Mouse (Mus musculus) heart, adult 9 months (tissue): Measurements from ENCODE around the gene Smad5.

Experiments used
- DNase-seq, 2 experiments: peaks; one replicate each; pipeline ENCODE4 v3.0.0; 2022; ENCODE audit warnings: low spot score in 2 of 2

Gene Smad5

DNA sequence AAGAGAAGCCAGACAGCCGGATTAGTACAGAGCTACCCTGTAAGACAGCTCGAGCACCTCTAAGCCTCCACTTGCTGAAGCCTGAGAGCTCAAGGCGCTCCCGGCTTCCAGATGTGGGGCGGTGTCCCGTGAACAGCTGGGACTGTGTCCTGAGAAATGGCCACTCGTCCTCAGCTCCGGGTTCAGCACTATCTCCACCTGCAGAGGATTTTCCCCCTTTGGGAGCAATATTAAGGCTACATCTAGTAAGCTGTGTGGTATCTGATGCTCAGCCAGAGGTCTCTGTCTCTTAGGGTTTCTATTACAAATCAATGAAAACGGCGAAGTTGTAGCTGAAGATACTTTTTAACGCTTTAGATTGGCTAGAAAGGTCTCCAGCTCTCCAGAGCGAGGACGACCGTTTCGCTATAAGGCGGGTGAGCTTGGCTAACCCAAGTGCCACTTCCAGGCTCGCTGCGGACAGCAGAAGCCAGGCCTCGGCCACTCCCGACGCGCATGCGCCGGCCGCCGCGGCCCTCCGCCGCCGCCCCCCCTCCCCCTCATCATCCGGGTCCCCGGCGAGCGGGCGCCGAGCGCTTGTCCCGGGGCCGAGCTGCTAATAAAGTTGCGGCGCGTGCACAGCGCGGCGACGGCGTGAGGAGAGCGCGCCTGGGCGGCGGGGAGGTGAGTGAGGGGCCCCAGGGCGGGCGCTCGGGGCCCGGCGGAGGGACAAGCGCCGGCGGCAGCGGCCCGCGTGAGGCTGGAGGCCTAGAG lies at the start of gene Smad5:
Gene Smad5 (plus strand): TSS at position 542 of the 753 bp plus-strand sequence.
- DNase-seq, result peak; percentile 88

DNA sequence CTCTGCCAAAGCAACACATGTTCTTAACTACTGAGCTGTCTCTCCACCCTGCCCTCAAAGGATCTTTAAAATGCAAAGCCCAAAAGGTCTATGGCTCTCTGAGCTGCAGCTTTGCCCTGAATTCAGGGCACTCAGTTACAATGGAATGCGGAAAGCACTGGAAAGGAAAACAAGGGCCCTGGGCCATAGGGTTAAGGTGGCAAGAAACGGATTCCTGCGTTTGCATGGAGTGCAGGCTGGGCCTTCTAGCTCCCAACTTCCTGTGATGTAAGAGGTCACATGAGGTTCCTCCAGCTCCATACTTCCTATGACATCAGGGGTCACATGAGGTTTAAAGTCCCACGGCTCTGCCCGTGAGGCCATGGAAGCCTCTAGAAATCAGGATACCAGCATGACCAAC lies 48.6 kb upstream of the Smad5 start:
- DNase-seq, result no peak

DNA sequence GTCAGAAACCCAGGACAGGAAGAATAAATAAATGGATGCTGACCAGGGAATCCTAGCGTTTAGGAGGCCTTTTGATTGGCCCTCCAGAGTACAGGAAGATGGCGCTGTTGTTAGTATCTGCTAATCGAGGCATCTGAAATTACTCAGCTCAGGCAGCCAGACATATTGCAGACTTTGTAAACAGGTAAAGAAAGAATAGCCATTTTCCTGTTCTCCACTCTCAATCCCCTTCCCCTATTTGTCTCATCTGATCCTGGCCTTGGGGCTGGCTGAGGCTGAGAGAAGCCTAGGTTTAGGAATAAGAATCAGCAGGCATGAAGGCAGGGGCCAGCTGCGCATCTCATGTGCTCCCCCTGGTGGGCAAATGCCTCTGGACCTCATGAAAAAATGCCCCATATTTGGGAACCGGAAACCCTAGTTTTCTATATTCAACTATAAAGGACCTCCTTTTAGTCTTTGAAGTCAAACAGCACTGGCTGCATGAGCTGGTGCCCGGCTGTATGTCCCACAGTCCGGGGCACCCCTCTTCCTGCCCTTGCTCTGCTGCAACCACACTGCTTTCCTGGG lies 44.8 kb upstream of the Smad5 start:
- peak in 1 of 2 experiments; percentile 76 for DNase-seq

DNA sequence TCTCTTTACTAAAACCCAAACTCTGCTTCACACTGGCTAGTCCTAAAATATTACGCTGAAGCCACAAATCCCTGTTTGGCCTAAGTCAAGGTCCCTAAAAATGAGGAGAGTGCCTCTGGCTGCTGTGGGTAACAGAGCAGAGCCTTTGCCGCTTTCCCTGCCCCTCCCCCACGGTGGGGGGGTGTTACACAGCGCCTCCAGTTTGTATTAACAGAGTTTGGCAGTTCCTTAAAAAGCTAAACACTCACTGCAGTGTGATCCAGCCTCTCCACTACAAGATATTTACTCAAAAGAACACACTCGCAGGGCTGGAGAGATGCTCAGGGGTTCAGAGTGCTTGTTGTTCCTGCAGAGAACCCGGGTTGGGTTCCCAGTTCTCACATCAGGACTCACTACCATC lies 43.9 kb upstream of the Smad5 start:
- no peak for DNase-seq

DNA sequence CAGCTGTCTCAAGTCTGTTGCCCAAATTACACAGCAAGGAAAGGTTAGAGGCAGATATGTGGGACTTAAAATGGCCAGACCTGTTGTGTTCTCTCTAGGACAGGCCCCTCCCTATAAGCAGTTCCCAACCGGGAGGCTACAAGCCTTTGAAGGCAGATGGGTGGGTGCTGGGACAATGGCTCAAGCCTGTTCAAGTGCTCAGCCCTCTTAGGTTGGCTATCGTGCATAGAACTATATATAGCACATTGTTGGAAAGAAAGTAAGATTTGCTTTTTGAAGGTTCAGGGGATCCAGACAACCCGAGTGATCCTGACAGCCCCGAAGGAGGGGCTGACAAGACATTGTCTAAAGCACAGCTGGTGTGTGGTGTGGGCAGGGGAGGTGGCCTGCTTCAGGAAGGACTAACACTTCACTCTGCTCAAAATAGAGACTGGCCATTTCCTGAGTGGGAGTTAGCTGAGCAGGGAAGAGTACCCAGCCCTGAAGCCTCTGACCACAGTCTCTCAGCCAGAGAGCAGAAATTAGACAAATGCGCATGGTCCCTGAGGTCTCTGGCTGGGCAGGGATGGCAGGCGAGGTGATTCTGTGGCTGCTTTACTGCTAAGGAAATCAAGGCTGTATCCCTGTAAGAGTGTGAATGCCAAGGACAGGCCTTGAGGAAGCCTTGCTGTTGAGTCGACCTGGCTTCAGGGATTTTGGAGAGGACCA lies 40.7 kb upstream of the Smad5 start:
- peak; percentile 40 to 67 for DNase-seq

DNA sequence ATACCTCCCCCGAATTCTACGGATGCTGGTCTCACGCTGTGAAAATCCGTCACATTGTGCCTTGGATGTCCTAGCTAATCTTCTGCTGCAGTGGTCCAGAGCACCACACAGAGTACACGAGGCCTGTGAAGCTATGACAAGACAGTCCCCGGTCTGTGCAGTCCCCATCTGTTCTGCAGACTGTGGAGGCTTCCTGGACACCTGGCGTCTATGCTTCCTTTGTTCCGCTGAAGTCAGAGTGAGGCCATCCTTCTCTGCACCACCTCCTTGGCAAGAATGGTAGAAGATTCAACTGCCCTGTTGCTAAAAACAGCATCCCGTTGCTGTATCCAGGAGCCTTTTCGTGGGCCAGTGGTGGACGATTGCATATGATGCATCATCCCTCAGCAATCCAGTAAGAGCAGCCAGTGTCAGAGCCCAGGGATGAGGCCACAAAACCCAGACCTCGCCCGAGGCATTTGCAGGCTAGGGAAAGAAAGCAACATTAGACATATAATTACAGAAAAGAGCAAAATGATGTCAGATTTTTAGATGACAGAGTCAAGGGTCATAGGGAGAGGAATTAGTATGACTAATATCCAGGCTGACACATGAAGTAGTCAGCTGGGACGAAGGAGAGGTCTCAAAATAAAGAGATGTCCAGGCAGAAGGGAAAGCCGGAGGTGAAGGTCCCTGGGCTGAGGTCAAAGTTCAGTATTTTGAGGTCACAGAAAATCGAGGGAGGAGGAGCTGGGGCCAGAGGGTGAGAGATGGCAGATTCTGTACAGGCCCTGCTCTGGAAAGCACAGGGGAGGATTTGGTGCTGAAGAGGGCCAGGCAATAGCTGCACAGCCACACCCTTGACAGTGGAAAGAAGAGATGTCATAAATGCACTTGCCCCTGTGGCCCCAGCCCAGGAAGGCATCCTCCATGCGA lies 38.3 kb upstream of the Smad5 start:
- DNase-seq, result no peak

DNA sequence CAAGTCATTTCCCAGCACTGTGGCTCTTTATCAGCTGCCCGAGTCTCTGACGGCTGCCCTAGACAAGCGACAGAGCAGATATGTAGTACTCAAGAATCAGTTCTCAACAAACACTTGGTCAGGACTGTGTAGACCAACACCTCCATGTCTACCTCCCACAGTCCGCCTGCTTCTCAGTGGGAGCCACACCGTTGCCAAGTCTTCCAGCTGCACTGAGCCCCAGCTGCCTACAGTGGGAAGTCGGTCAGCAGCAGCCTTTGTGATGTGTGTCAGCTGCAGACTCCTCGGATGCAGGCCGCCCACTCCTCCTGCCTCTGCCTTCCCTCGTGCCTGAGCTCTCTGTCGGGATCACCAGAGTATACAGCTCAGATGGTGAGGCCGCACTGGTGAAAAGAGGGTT lies 31.6 kb upstream of the Smad5 start:
- peak in 1 of 2 experiments; percentile 33 for DNase-seq

DNA sequence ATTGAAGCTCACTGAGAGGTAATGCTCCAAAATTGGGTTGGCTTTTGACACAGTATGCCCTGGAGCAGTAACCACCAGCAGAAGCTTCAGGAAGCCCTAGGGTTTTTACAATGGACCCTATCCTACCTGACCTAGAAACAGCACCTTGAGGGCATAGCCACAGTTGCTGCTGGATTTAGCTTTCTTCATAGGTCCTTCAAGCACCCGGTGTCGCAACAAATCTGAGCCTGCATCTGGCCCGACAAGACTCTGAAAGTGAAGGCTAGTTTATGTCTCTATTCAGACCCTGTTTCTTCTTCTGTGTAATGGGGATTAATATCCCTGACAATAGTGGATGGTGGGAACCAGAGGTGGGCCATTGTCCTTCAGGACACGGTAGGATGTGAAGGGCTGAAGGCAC lies 25.1 kb upstream of the Smad5 start:
- DNase-seq, result no peak

DNA sequence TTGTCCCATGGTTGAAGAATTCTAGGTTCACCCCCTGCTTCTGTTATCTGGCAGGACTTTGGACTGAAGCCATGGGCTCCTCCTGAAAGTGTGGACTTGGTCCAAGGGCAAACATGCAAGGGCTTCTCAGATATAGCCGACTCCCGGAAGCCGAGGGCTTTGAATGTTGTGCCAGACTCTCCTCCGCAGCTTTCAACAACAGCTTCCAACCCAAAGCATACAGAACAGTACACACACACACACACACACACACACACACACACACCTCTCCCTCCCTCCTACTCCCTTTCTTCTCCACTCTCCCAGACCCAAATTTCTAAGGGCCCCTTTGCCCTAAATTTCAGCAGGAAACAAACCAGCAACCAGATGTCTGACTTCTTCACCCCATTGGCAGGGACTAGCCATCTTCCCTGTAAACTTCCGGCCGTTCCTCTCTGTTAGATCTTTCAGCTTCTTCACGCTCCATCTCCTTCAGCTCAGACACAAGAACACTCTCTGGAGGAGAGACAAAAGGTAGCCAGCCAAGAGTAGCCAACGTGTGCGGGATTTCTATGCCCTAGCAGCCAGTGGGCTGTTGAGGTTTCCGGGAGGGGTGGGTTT lies 24.5 kb upstream of the Smad5 start:
- peak in 1 of 2 experiments; percentile 45 for DNase-seq

DNA sequence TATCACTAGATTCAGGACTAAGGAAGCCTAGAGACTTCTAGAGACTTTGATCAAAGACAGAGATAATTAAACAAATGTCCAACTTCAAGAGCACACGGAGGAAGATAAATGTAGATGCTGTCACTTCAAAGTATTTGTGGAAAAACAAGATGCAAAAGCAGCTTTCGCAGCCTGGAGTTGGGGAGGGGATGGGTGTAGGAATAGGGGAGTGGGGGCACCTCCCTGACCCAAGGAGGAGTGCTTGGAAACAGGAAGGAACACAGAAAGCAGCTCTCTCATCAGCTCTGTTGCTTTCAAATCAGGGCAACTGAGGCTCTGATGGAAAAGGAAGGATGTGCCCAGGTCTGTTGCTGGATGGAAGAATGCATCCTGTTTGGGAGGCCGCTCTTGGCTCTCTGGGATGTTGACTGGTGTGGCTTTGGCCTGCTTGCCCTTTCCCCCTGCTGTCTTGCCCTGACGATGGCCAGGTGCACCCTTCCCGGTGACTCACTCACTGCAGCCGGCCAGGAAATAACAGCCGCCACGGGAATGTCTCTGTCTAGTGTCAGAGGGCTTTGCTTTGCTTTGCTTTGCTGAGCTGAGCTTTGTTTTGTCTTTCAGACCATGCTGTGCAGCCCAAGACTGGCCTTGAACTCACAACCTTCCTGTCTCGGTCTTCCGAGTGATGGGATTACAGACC lies 23.8 kb upstream of the Smad5 start:
- no peak for DNase-seq

DNA sequence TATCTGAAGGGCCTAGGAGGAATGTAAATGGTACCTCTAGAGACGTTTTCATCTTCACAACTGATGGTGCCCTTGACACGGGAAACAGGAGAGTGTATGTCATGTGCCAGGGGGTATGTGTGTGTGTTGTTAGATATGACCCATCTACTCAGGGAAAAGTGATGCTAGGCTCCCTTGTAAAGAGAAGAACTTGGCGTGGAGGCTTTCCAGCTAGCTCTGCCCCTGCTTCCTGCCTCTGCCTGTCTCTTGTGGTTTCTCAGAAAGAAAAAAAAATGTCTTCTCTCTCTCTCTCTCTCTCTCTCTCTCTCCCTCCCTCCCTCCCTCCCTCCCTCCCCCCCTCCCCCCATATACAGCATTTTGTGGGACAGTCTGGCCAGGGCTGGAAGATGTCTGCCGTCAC lies 20.9 kb upstream of the Smad5 start:
- DNase-seq, result no peak

DNA sequence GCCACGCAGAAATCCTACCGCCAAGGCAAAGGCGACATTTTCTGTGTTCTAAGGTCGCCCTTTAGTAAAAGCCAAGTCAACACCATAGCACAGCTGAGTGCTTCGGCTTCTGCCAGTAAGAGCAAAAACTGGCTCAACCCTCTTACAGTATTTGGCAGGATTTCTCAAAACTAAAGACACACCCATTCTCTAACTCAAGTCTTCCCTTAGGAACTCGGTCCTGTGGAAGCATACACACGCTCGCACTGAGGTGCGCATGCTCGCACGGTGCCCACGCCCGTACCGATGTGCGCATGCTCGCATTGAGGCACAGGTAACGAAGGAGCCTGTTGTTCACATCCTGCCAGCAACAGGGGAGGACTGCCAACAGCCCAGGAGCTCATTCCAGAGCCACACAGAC lies 20.5 kb upstream of the Smad5 start:
- DNase-seq, result peak; percentile 72 to 80

DNA sequence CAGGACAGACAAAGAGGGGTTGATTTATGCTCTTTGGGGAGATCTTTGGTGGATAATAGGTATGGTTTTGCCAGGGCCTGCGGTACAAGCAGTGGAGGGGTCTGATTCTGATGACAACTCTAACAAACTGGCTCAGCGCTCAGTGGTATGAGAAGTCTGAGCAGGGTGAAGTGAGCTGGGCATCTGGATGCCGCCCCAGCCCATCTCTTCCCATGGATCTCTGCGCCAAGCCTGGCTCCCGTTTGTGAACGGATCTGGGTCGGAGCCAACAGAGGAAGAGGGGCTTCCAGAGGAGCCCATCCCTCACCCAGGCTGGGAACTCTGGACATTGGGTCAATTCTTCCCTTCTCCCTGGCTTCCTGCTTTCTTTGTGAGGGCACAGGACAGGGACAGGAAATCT lies 19.5 kb upstream of the Smad5 start:
- DNase-seq, result no peak

DNA sequence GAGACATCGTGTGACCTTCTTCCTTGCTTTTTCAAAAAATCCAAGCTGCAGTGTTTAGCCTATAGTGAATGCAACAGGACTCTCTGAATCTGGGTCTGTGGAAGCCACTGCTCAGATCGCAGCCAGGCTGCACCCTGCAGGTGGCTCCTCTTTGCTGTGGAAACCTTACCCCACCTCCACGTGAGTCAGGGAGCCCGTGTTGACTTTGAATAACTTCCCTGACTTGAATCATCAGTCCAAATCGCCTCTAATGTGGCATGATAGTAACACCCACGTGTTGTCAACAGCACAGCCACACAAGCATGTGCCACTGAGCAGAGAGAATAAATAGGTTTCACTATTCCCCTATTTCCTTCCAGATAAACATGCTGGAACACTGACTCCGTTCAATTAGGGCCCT lies 10.8 kb upstream of the Smad5 start:
- no peak for DNase-seq

DNA sequence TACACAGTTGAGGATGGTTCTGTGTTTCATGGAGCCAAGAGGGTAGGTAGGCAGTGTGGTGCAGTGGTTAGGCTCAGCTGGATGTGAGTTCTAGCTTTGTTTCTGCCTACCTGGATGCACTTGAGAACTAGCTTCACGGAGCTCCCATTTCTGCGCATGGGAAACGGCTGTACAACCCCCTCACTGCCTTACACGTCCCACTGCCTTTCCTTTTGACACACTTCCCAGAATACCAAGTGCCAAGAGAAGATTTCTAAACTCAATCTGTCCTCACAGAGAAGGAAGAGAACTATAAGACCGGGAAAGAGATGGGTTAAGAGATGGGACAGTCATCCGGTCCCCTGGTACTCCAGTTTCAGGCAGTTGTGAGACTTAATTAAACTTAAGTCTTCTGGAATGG lies 10.2 kb upstream of the Smad5 start:
- DNase-seq, result no peak

DNA sequence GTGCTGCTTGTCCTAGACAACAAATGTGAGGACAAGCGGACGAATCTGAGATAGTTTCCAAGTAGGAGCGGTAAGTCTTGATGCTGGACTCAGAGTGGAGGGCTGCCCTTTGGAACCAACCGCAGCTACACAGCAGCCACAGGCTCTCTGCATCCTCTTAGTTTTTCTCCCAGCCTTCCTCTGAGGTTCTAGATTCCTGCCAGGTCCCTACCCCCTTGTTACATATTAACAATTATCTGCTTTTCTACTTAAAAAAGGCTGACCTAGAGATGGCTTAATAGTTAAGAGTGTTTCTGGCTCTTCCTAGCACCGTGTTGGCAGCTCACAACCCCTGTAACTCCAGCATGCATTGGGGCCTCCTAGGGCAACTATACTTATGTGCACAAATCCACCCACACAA lies 7.1 kb upstream of the Smad5 start:
- DNase-seq, result no peak

DNA sequence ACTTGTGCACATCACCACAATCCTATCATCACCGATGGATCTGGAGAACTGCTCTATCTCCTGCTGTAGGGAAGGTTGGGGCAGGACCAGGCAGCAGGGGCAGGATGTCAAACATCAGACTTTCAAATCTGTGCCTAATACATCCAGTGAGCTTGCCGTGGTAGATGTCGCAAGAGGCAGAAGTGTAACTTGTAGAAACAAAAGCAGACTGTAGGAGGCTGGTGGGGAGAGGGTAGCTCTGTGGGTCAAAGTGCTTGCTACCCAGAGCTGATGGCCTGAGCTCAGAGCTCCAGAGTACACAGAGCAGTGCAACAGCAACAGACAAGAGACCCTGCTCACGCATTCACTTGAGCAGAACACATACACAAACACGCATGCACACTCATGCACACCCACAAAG lies 6.1 kb upstream of the Smad5 start:
- DNase-seq, result no peak

DNA sequence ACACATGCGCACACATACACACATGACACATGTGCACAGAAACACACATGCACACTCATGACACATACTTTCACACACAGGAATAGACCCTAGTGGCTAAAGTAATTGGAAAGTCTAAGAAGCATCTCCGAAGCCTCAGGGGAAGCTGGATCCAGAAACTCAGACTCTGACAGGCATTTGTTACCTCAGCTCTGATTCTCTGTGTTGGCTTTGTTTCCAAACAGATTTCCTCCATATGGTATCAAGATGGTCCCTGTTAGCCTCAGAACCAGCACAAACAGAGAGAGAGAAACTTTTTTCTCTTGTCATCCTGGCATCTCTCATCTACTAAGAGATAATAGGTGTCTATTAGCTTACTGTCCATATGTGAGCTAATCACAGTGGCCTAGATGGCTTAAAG lies 5.6 kb upstream of the Smad5 start:
- DNase-seq, result no peak

DNA sequence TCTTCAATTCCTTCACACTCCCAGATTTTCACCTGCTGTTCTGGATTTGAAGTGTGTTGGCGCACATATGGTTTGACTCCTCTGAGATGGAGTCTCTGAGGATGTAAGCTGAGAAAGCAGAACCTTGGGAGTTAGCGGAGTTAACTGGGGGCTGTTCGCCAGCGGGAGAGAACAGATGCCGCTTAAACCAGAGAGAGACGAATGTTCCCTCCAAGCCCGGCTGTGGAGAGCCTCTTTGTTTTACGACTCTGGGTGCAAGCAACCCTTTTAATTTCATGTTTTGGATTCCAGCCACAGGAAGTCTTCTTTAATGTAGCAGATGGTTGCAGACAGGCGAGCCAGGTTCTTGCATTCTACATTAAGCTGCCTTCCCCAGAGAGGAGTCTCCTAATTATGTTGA lies 4.4 kb upstream of the Smad5 start:
- DNase-seq, result no peak

DNA sequence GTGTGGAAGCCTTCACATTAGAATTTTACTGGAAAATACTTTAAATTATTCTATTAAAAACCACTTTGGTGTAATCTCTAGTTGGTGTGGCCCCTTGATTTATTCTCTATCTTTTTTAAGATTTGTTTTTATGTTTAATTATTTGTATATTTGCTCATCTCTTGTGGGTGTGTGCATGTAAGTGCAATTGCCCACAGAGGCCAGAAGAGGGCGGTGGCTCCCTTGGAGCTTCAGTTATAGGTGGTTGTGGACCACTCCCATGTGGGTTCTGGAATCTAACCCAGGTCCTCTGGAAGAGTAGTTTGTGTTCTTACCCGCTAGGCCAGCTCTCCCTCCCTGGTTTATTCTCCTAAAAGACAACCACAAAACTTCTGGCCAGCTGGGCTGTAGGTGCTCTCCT lies 3.4 kb upstream of the Smad5 start:
- no peak for DNase-seq

DNA sequence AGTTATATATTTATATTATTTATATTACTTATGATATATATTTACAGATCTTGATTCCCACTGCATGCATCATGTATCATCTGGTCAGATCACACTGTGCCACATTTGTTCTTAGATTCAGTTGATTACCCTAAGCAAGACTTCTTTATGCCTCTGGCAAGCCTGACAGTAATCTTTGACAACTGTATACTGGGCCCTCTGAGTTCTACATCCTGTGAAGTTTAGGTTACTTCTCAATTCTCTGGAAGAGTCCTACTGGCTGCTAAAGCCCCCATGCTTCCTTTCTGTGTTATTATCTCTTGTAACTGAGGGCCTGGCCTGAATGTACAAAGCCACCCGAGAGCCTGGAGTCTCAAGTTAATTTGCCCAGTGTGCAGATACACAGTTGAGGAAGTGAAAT lies 1.8 kb upstream of the Smad5 start:
- DNase-seq, result no peak
